Mouse (Mus musculus): ENCODE measurements around the gene Fmo5.

Gene Fmo5

GRCm38 (mm10) chr3:97631258-97631860 lies 2.8 kb downstream of the Fmo5 start:
- no peak for DNase-seq (ENCODE audit: low read depth, low spot score)

- DNase-seq (ENCODE audit: low read depth, low spot score), result no peak
Observed at GRCm38 (mm10) chr3:97633456-97633855, 4.9 kb downstream of the Fmo5 start.

- peak; percentile 71 for DNase-seq (ENCODE audit: low read depth, low spot score)
Observed at GRCm38 (mm10) chr3:97634288-97634761, 5.7 kb downstream of the Fmo5 start.

GRCm38 (mm10) chr3:97641396-97641795 lies 12.8 kb downstream of the Fmo5 start:
- no peak for DNase-seq (ENCODE audit: low read depth, low spot score)

DNA sequence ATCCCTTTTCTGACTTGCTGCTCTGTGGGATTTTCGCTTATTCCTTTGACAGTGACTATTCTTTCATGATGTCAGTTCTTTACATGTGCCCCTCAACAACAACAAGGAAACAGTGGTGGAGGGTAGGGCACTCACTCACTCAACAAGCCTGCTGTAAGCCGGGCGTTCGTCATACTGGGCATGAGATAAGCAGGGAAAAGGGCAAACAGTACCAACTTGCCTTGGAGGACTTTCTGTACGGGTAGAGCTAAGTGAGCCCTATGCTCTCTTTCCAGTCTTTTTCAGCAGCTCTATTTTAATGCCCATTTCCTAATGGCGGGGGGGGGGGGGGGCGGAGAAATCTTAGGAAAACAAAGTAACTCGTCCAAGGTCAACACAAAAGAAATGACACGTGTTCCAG lies 13.4 kb downstream of the Fmo5 start:
- DNase-seq (ENCODE audit: low read depth, low spot score), result no peak

DNA sequence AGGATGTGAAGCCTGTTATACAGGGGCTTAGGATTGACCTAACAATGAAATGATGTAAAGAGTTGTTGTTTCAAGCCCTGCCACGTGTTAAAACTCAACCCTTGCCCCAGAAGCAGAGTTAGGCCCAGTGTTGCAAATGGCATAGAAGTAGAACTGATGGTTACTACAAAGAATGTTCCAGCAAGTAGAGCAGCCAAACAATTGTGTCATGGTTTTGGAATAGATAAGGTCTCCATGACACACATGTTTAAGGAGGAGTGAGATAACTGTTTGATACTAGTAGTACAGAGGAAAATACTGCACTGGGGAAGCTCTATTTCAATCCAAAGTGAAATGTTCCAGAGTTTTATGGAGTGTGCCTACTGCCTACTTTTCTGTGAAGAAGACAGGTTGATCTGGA lies 19.9 kb downstream of the Fmo5 start:
- DNase-seq (ENCODE audit: low read depth, low spot score), result no peak

GRCm38 (mm10) chr3:97649022-97649421 lies 20.4 kb downstream of the Fmo5 start:
- DNase-seq (ENCODE audit: low read depth, low spot score), result no peak

DNA sequence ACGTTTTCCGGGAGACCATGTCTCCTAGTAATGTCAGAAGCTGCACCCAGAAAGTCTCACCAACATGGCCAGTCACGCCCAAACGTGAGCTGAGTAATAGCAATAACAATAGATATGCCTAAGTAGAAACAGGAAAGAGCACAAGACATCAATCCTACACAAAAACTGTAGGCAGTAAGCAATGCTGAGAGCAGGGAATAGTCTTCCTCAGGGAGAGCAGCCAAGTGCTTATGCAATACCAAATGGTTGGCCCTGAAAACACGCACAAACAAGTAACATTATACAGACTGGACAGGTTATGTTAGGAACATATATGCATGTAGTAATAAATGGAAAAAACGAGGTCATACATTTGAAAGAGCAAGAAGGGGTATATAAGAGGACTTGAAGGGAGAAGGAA lies 20.9 kb downstream of the Fmo5 start:
- no peak for DNase-seq (ENCODE audit: low read depth, low spot score)

- DNase-seq (ENCODE audit: low read depth, low spot score), result peak; percentile 51
Observed at GRCm38 (mm10) chr3:97651604-97652003, 23.0 kb downstream of the Fmo5 start.

- no peak for DNase-seq (ENCODE audit: low read depth, low spot score)
Observed at GRCm38 (mm10) chr3:97653781-97654180, 25.2 kb downstream of the Fmo5 start.

GRCm38 (mm10) chr3:97654901-97655300 lies 26.3 kb downstream of the Fmo5 start:
- no peak for DNase-seq (ENCODE audit: low read depth, low spot score)

DNA sequence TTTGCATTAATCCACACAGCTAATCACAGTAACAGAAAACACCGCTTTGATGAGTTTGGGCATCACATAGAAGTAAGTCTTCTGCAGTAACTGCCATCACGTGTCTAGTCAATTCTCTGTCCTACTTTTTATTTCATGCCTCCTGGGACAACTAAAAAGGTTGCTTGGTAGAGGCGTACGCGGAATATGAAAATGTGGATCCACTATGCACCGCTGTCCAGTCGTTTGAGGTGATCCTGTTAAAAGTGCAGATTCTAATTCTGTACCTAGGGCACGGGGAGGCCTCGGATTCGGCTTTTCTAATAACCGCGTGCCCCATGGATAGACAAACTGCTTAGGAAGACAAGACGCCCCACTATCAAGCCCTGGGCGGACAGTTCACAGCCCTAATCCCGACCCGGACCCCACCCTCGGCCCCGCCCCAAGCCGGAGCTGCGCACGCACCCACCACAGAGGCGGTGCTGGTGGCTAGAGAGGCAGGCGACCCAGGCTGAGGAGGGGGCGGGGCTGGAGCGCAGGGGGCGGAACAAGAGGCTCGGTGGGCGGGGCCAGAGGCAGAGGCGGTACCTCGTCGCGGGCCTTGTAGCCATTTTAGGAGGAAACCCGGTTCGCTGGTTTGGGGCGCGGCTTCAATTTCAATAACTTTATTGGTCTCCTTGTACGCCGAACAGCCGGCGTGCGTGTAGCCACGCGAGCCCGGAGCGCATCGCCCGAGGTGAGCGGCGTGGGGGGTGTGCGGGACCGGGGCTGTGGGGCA lies 29.2 kb downstream of the Fmo5 start, which contains the start of gene Prkab2:
Gene Prkab2, plus strand, starts transcription at position 539 of the 757 bp plus-strand sequence.
- peak; percentile 98 for DNase-seq (ENCODE audit: low read depth, low spot score)

DNA sequence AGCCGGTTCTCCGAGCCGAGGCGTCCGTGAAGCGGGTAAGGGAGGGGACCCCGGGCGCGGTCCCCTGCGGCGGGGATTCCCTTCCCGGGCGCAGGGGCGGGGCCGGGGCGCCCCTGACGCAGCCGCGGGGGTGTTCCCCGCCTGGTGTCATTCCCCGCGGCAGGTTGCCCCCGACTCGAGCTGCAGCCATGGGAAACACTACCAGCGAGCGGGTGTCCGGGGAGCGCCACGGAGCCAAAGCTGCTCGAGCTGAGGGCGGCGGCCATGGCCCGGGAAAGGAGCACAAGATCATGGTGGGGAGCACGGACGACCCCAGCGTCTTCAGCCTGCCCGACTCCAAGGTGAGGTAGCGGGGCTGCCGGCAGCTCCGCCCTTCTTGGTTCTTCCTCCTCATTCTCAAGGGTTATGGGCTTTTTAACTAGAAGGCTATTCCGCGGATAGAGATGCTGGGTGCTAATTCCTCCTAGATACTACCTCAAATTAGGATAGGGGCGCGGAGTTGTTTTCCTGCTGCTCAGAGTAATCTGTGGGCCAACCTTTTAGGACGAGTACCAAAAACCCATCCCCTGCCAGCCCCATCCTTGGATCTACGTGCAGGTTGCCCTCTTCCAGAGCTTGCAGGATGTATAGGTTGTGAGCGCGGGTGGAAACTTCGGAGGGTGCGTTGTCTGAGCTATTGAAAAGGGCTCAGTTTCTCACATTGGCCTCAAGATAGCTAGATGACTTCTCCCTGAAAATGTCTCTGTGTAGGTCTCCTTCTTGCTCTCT lies 30.0 kb downstream of the Fmo5 start:
- no peak for DNase-seq (ENCODE audit: low read depth, low spot score)

- no peak for DNase-seq (ENCODE audit: low read depth, low spot score)
Observed at GRCm38 (mm10) chr3:97659746-97660145, 31.1 kb downstream of the Fmo5 start.

- DNase-seq (ENCODE audit: low read depth, low spot score), result no peak
Observed at GRCm38 (mm10) chr3:97661206-97661605, 32.6 kb downstream of the Fmo5 start.

GRCm38 (mm10) chr3:97665525-97665924 lies 36.9 kb downstream of the Fmo5 start:
- no peak for DNase-seq (ENCODE audit: low read depth, low spot score)

- DNase-seq (ENCODE audit: low read depth, low spot score), result no peak
Observed at GRCm38 (mm10) chr3:97666154-97666553, 37.5 kb downstream of the Fmo5 start.

GRCm38 (mm10) chr3:97667093-97667675 lies 38.6 kb downstream of the Fmo5 start:
- DNase-seq (ENCODE audit: low read depth, low spot score), result no peak

- DNase-seq (ENCODE audit: low read depth, low spot score), result no peak
Observed at GRCm38 (mm10) chr3:97674644-97675110, 46.1 kb downstream of the Fmo5 start, which contains the start of gene Gm17651. TSS of gene Gm17651 (minus strand) at chr3:97674694.

GRCm38 (mm10) chr3:97676126-97676525 lies 47.5 kb downstream of the Fmo5 start:
- no peak for DNase-seq (ENCODE audit: low read depth, low spot score)

GRCm38 (mm10) chr3:97678416-97678815 lies 49.8 kb downstream of the Fmo5 start:
- no peak for DNase-seq (ENCODE audit: low read depth, low spot score)

Measured in skeletal muscle tissue, adult 2 months (tissue).